Mouse (Mus musculus): ENCODE results near the gene Avil.

The Avil gene

GRCm38 (mm10) chr10:127000529-127000928, at the start of gene Avil:
Avil (plus strand) TSS chr10:127000709.
- DNase-seq = no peak

DNA sequence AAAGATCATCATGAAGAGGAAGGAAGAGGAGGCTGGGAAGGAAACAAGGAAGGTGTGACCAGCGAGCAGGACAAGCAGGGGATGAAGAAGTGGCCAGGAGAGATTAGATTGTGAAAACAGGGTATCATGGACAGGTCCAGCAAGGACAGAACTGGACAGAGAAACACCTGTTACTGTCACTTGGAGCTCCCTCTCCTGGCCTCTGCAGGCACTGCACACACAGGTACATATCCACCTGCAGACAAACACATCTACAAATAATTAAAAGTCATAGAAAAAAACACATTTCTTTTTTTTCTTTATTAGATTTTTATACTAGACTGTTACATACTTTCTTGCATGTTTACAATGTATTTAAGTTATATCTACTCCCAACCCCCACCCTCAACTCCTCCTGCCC, 48.1 kb upstream of the Avil start:
- no peak for DNase-seq

- no peak for DNase-seq
Measured at GRCm38 (mm10) chr10:126953029-126953471, 47.5 kb upstream of the Avil start.

DNA sequence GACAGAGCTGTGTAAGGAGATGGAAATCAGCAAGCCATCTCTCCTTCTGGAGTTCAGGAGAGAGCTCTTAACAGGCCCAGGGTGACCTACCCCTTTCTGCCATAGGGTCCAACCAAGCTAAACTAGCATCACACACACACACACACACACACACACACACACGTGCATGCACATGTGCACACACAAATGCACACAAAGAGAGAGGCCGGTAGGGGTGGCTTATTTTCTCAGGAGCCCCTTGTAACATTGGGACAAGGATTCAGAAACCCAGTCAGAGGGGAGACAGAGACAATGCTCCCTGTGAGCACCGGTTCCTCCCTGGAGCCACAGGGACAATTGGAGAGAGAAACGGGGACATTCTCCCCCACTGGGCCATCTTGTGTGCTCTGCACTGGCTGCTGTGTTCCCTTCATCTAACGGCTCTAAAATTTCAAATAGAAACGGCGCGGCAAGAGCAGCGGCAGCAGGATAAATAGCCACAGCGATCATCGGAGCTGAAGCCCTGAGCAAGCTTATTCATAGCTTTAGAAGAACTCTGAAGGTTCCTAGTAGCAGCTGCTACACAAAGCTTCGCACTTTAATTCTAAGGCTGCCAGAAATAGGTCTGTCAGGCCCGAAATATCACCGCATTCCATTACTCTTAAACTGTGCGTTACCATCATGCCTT, 43.7 kb upstream of the Avil start:
- peak; percentile 40 for DNase-seq

GRCm38 (mm10) chr10:126957359-126958107, 43.0 kb upstream of the Avil start:
- peak; percentile 87 for DNase-seq

DNA sequence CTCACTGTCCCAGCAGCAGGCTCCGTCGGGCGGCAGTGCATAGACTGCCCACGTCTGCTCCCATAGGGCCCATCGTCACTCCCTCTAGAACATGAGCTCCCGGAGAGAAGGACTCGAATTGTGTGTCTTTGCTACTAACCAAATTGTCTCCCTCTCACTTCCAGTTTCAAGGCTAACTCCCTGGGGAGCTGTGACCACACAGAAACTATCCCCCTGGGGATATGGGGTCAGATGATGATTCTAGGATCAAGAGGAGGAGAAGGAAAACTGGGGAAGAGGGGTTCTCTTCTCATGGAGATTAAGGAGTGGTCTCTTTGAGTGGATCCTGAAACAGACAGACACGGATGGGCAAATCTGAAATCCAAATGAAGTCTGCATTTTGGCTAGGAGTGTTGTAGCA, 40.0 kb upstream of the Avil start:
- DNase-seq = no peak

GRCm38 (mm10) chr10:126961757-126962156, 38.8 kb upstream of the Avil start:
- DNase-seq = no peak

DNA sequence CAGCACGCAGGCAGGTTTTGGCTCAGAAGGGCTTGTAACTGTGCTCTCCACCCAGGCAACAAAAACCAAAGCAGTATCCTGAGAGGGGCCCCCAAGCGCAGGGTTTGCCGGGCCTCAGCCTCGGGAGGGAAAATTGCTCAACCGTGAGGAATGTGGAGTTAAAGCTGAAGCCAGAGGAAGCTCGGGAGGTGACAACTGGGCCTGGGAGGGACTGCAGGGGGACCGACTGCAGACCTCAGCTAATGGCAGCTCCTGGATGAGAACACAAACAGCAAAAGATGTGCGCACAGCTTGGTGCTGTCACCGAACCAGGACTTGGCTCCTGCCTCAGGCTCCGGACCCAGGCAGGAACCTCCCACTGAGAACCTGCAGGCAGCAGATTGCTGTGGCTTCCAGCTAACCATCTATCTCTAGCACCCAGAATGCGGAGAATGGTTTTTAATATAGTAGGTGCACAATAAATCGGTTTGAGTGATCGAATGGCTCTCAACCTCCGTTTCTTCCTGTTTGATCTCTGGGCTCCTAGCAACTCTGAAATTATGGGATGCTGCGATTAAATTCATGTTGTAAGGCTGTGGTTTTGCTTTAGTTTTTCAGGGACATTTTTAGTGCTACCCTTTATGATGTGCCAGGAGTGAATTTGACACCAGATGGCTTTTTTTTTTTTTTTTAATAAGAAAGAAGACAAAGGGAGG, 38.1 kb upstream of the Avil start:
- DNase-seq = peak; percentile 61

DNA sequence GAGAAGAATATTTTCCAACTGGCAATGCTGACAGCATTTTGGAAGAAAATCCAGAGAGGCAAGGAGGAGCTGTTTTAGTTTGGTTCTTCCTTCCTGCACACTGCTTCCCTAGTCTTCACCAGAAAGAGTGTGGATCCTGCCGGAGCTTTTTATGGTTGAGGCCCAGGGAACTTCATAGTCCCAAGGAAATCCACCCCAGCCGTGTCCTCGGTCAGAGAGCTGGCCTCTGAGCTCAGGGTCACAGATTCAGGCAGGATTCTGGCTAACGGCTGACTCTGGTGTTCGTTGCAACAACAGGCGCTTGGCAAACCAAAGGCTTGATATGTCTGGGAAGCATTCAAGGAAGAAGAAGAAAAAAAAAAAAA, 37.6 kb upstream of the Avil start:
- no peak for DNase-seq

- DNase-seq = no peak
Measured at GRCm38 (mm10) chr10:126963821-126964220, 36.7 kb upstream of the Avil start.

- peak; percentile 56 for DNase-seq
Measured at GRCm38 (mm10) chr10:126971363-126972050, 29.0 kb upstream of the Avil start.

- DNase-seq = peak; percentile 90
Measured at GRCm38 (mm10) chr10:126972051-126972725, 28.3 kb upstream of the Avil start.

DNA sequence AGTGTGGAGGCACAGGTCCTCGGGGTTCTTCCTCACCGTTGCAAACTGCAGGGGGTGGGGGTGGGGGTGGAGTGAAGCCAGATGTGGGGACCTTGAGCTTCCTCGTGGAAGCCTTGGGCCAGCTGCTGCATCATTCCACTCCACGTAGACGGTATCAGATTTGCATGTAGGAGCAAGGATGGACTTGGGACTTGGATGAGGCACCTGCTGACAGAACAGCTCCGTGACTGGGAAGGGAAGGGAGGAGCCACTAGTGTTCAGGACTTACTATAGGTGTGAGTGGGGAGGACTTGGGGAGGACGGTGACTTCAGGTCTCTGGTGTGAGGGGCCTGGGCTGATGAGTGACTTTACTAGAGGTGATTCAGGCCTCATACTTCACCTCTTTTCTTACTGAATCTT, 27.5 kb upstream of the Avil start:
- DNase-seq = no peak

DNA sequence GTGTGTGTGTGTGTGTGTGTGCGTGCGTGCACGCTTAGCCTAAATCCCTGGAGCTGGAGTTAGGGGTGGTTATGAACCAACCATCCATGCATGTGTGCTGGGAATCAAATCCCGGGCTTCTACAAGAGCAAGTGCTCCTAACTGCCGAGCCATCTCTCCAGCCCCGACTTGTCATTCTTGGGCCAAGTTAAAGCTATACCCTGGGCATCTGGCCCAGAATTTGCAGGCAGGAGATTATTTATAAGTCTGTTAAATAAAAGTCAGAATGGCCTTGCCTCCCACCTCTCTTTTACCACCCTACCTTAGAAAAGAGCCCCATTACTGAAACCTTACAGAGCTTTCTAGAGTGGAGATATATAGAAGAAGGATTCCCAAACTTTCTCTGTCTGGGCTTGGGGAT, 24.8 kb upstream of the Avil start:
- no peak for DNase-seq

DNA sequence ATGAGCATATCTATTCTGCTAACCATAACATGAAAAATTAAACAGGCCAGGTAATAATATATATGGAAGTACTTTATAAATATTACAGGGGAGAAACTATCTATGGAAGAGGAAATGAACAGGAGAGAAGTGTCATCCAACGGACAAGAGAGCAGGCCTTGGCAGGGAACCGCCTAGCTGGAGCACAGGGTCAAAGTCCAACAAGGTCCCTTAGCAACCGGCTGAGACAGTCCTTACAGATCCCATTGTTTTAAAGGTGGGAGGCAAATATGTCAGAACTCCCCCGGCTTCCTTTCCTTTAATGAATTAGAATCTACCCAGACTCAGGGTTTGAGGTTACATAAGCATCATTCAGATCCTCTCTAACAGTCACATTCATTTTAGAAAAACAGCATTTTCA, 23.4 kb upstream of the Avil start:
- no peak for DNase-seq

DNA sequence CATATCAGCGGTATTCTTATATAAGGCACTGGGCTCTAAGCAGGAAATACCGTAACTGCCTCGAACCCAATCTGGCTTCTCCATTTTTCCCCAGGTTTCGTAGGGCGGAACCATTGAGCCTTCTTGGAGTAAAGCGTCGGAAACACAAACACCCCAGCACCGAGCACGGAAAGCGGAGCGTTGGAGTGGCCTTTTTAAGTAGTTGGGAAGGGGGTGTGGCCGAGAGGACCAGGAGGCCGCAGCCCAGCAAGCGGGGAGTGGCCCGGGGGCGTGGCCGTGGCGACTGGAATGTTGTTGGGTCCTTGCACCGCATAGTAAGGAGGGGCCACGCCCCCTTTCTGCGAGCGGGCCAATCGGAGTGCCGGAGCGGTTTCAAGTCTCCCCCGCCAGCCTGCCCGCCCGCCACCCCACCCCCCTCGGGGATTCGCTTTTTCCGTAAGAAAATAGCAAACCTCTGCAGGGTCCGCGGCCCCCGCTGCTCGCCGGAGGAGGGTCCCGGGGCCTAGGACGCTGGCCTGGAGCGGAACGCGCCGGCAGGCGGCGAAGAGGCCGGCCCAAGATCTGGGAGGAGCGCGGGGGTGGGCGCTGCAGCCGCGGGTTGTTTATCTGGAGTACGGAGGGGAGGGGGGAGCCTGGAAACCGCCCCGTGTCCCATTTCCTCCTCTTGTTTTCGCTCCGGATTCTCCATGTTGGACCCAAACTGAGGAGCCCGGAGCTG, 22.1 kb upstream of the Avil start, which contains the start of gene Ctdsp2:
Gene Ctdsp2 (plus strand): TSS at position 441 of the 718 bp plus-strand sequence.
- DNase-seq = peak; percentile 100

DNA sequence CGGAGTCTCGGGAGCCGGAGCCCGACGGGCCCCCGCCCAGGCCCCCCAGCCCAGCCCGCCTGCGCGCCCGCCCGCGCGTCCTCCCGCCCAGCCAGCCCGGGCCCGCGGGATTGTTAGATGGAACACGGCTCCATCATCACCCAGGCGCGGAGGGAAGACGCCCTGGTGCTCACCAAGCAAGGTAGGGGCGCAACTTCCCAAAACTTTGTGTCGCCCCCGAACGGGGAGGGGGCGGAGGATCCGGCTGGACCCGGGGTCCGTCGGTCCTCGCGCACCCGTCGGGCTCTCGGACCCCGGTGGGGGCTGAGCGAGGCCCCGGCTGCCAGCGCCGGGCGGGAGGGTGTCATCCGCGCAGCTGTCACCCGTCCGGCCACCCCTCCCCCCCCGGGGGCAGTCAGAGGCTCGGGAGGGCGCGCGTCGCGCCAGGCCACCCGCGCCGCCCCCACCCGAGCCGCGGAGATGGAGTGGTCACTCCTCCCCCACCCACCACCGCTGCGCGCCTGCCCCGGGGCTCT, 21.3 kb upstream of the Avil start:
- DNase-seq = peak; percentile 66

DNA sequence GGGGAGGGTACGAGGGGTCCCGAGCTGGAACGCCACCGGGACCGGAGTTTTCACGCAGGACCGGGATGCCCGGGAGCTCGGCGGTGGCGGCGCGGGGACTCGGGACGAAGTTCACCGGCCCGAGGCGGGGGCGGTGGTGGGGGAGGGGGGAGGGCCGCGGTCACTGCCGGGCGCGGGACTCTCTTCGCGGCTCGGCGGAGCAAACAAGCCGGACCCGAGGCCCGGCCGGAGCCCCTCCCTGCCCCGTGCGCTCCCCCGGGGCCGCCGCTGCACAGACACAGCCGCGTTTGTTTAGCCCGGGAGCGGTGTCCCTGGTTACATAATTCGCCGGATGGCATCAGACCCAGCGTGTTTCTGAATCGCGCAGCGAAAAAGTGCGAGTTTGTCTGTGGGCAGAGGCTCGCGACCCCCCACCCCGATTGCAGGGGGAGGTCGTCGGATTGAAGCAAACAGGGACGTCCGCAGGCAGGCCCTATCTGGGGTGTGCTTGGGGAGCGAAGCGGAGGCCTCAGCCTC, 20.8 kb upstream of the Avil start:
- peak; percentile 73 for DNase-seq

DNA sequence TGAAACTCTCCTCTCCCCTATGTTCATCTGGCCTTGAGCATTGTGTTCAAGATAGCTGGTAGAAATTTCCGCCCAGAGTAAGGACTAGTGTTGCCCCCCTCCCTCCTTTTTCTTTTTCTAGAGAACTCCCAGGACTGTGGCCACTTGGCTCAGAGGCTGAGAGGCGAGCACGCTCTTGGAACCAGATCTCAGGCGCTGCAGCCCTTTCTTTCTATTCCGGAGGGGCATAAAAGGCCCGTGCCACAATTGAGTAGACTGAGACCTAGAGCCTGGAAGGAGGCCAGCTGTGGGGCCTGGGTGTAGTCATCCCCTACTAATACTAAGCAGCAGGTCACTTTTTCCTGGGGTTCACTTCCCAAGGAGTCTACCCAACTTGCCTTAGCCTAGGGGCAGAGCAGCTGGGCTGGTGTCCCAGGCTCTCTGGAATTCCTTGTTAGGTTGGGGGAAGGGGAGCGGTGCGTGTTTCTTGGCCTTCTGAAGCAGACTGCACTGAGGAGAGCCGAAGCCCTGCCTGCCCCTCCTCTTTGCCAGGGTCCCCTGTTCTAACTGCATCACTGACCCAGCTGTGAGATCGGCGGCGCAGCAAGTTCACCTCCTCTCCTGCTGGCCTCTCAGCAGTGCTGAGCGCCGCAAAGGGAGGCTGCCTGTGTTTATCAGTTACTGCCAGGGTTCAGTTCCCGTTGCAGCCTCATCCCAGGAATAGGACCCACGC, 20.1 kb upstream of the Avil start:
- peak; percentile 71 for DNase-seq

DNA sequence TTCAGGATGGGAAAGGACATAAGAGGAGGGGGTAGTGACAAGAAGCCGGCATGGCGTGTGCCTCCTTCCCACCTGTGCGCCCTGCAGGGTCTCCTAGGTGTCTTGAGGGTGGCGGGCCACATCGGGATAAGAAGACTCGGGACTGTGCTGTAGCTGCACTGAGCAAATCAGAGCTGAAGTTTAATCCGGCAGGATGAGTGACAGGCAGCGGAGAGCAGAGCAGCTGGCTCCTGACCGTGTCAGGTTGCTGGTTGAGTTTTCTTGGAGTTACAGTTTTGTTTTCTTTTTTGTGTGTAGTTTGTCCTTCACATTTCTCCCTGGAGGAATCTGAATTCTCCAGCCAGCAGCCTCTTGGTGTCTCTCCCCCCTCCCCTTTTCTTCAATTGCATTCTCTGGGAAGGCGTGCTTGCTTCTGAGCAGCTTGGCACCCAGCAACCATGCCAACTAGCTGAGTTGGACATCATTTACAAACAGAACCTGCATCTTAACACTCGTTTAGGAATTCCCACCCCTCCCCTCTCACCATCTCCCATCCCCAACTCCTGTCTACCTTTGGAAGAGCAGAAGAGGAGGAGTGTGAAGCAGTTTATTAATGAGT, 19.5 kb upstream of the Avil start:
- peak; percentile 46 for DNase-seq

All from embryo, embryonic 11 days (tissue).